Mouse (Mus musculus): ENCODE results near the gene Slc37a3. TPM values are rescaled to one million over a fixed set of nuclear protein-coding genes. Genes with fewer than 3 reads are reported as not detected.
"Not testable (repeated sequence)": the region's sequence is repeated elsewhere in the genome, so short reads cannot be mapped to it uniquely, and the experiment has no call there.

The Slc37a3 gene
- polyA plus RNA-seq, 2 experiments = 3.7 to 6.3 TPM

DNA sequence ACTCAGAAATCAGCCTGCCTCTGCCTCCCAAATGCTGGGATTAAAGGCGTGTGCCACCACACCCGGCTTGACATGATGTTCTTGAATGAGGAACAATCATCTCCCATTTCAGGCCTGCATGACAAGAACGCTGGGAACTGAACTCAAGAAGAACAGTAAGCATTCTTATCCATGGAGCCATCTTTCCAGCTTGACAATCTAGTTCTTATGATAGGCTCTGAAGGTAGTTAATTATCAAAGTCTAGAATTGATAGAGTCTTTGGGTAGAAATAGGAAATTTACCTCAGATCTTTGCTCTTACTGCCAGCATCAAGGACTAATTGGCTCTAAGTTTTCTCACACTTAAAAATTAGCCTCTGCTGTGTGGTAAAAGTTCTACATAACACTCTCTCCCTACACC lies 2.8 kb upstream of the Slc37a3 start:
- ATAC-seq (ENCODE audit: insufficient read depth) (no peak), DNase-seq (ENCODE audit: low read depth in 3 of 3, low spot score in 3 of 3) (no peak)
- TF ChIP-seq EP300 (IDR thresholded peaks at IDR 0.05; ENCODE audit: low read depth) (no peak), CTCF (IDR thresholded peaks at IDR 0.05; ENCODE audit: low read depth) (no peak)
- Histone ChIP-seq H3K27ac (no peak overlapping the region), H3K27me3 (ENCODE audit: control insufficient read depth, insufficient read depth, low read length) (peaks cover 29% of the 10 kb centered on the region), H3K36me3 (replicated peaks; ENCODE audit: control insufficient read depth, insufficient read depth, low read depth) (no peaks in the 10 kb centered on the region), H3K9ac (replicated peaks) (no peak overlapping the region), H3K4me1 (replicated peaks; ENCODE audit: control insufficient read depth in 2 of 2, insufficient read depth in 2 of 2, low read length in 1 of 2) (peaks cover 0 to 7% of the 10 kb centered on the region in 2 experiments; a peak in 3 of 4 replicates), H3K4me2 (ENCODE audit: low read depth) (no peak overlapping the region), H3K4me3 (ENCODE audit: insufficient read depth in 1 of 2, low read depth in 2 of 2, low read length in 2 of 2) (no peak overlapping the region), H3K9me3 (ENCODE audit: control insufficient read depth, low read length) (no peaks in the 10 kb centered on the region)
- WGBS (ENCODE audit: insufficient replicate concordance) = 37% methylated on average over 3 of the region's 3 CpGs

DNA sequence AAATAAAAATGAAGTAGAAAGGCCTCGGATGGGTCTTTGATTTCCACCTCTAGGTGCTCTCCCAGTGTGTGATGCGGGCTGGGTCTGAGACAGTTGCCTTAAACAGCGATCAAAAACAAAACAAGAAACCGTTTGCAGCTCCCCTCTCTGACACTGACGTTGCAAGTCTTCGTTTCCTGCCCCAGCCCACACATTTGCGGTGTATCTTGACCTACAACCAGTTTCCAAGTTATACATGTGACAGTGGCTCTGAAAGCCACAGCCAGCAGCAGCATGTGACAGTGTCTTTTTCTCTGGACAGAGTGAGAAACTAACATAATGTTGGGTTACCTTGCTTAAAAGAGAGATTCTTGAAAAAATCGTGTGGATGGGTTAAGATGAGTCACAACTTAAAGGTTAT lies 2.3 kb upstream of the Slc37a3 start:
- no peak overlapping the region for H3K4me2 ChIP-seq (ENCODE audit: low read depth)
- 21% methylated on average over 8 of the region's 8 CpGs for WGBS (ENCODE audit: insufficient replicate concordance)
- H3K4me1 ChIP-seq (replicated peaks; ENCODE audit: control insufficient read depth in 2 of 2, insufficient read depth in 2 of 2, low read length in 1 of 2) = peaks cover 0 to 7% of the 10 kb centered on the region in 2 experiments; a peak in 3 of 4 replicates
- no peak overlapping the region for H3K27ac ChIP-seq
- no peak overlapping the region for H3K9ac ChIP-seq (replicated peaks)
- peaks cover 29% of the 10 kb centered on the region for H3K27me3 ChIP-seq (ENCODE audit: control insufficient read depth, insufficient read depth, low read length)
- TF ChIP-seq EP300 (IDR thresholded peaks at IDR 0.05; ENCODE audit: low read depth) (no peak), CTCF (IDR thresholded peaks at IDR 0.05; ENCODE audit: low read depth) (no peak)
- no peak overlapping the region for H3K4me3 ChIP-seq (ENCODE audit: insufficient read depth in 1 of 2, low read depth in 2 of 2, low read length in 2 of 2)
- H3K9me3 ChIP-seq (ENCODE audit: control insufficient read depth, low read length) = no peaks in the 10 kb centered on the region
- DNase-seq (ENCODE audit: low read depth in 3 of 3, low spot score in 3 of 3) = no peak
- no peaks in the 10 kb centered on the region for H3K36me3 ChIP-seq (replicated peaks; ENCODE audit: control insufficient read depth, insufficient read depth, low read depth)
- ATAC-seq (ENCODE audit: insufficient read depth) = no peak

DNA sequence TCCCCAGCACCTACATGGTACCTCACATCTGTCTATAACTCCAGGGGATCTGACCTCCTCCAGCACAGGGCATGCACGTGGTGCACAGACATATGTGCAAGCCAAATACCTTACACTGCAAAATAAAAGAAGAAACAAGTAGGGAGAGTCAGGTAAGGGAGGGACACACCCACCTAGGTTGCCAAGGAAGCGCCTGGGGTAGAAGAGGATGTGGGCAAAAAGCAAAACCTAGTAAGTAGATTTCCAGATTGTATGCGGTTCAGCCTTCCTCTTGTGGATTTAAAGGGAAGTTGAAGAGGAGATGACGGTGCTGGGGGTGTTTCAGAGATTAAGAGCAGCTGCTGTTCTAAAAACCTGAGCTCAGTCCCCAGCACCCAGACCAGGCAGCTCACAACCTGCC lies 1.7 kb upstream of the Slc37a3 start:
- no peak for TF ChIP-seq CTCF (IDR thresholded peaks at IDR 0.05; ENCODE audit: low read depth)
- TF ChIP-seq EP300 (IDR thresholded peaks at IDR 0.05; ENCODE audit: low read depth) = no peak
- Histone ChIP-seq H3K9me3 (ENCODE audit: control insufficient read depth, low read length) (no peaks in the 10 kb centered on the region), H3K4me3 (ENCODE audit: insufficient read depth in 1 of 2, low read depth in 2 of 2, low read length in 2 of 2) (no peak overlapping the region), H3K4me1 (replicated peaks; ENCODE audit: control insufficient read depth in 2 of 2, insufficient read depth in 2 of 2, low read length in 1 of 2) (peaks cover 0 to 7% of the 10 kb centered on the region in 2 experiments; a peak in 3 of 4 replicates), H3K27ac (no peak overlapping the region), H3K9ac (replicated peaks) (no peak overlapping the region), H3K36me3 (replicated peaks; ENCODE audit: control insufficient read depth, insufficient read depth, low read depth) (no peaks in the 10 kb centered on the region), H3K4me2 (ENCODE audit: low read depth) (no peak overlapping the region), H3K27me3 (ENCODE audit: control insufficient read depth, insufficient read depth, low read length) (peaks cover 29% of the 10 kb centered on the region)
- WGBS (ENCODE audit: insufficient replicate concordance) = 12% methylated on average over 4 of the region's 4 CpGs
- DNase-seq (ENCODE audit: low read depth in 3 of 3, low spot score in 3 of 3) (peak in 2 of 3 experiments; percentile 22 to 27), ATAC-seq (ENCODE audit: insufficient read depth) (no peak)

DNA sequence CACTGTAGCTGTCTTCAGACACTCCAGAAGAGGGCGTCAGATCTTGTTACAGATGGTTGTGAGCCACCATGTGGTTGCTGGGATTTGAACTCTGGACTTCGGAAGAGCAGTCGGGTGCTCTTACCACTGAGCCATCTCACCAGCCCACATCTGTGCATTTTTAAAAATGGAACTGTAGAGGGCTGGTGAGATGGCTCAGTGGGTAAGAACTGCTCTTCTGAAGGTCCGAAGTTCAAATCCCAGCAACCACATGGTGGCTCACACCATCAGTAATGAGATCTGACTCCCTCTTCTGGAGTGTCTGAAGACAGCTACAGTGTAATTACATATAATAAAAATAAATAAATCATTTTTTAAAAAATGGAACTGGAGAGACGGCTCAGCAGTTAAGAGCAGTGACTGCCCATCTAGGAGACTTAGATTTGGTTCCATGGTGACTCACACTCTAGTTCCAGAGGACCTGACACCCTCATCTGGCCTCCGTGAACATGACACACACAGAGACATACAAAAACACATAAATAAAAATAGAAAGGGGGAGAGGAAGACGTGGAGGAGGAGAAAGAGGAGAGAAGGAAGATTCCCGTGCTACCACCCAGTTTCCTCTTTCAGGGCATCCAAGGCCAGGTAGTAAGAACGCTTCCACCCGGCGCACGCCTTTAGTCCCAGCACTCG lies 823 bp upstream of the Slc37a3 start:
- not testable (repeated sequence) for H3K9ac ChIP-seq (replicated peaks); H3K27ac ChIP-seq; H3K36me3 ChIP-seq (replicated peaks; ENCODE audit: control insufficient read depth, insufficient read depth, low read depth); H3K9me3 ChIP-seq (ENCODE audit: control insufficient read depth, low read length); H3K4me2 ChIP-seq (ENCODE audit: low read depth); H3K4me3 ChIP-seq (ENCODE audit: insufficient read depth in 1 of 2, low read depth in 2 of 2, low read length in 2 of 2); DNase-seq (ENCODE audit: low read depth in 3 of 3, low spot score in 3 of 3); H3K4me1 ChIP-seq (replicated peaks; ENCODE audit: control insufficient read depth in 2 of 2, insufficient read depth in 2 of 2, low read length in 1 of 2)
- 56% methylated on average over 13 of the region's 13 CpGs for WGBS (ENCODE audit: insufficient replicate concordance)
- peaks cover 26% of the 10 kb centered on the region for H3K27me3 ChIP-seq (ENCODE audit: control insufficient read depth, insufficient read depth, low read length)
- peak; percentile 29; the same call in 1 of the 2 replicates for ATAC-seq (ENCODE audit: insufficient read depth)

DNA sequence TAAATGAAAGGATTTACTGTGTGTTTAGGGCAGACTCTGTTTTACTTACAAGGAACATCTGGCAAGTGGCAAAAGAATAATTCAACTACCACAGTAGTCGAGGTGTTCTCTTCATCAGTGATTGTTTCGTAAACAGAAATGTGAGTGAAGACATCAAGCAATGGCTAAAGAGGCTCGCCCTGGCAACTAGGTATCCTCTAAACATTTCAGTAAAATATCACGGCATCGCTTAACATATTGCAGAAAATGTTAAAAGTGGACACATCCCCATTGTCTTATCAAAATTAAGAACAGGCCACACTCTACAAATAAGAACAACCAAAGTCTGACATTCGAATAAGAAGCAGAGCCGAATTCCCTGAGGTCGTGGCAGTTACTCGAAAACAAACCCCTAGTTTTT lies 700 bp downstream of the Slc37a3 start:
- Histone ChIP-seq H3K4me2 (ENCODE audit: low read depth) (peak overlapping the region; percentile 94), H3K9ac (replicated peaks) (peak overlapping the region; percentile 87), H3K36me3 (replicated peaks; ENCODE audit: control insufficient read depth, insufficient read depth, low read depth) (no peaks in the 10 kb centered on the region), H3K9me3 (ENCODE audit: control insufficient read depth, low read length) (no peaks in the 10 kb centered on the region), H3K27ac (no peak overlapping the region), H3K4me1 (replicated peaks; ENCODE audit: control insufficient read depth in 2 of 2, insufficient read depth in 2 of 2, low read length in 1 of 2) (peaks cover 0 to 7% of the 10 kb centered on the region in 2 experiments; a peak in 3 of 4 replicates), H3K4me3 (ENCODE audit: insufficient read depth in 1 of 2, low read depth in 2 of 2, low read length in 2 of 2) (peak overlapping the region; percentile 88 to 95), H3K27me3 (ENCODE audit: control insufficient read depth, insufficient read depth, low read length) (peaks cover 22% of the 10 kb centered on the region)
- DNase-seq (ENCODE audit: low read depth in 3 of 3, low spot score in 3 of 3) (no peak), ATAC-seq (ENCODE audit: insufficient read depth) (no peak)
- WGBS (ENCODE audit: insufficient replicate concordance) = 21% methylated on average over 9 of the region's 9 CpGs
- TF ChIP-seq EP300 (IDR thresholded peaks at IDR 0.05; ENCODE audit: low read depth) = no peak

Measured in liver, embryonic 14.5 days (tissue).